Mouse (Mus musculus) left cerebral cortex, adult 2 months (tissue): ENCODE data around the gene Rxylt1. TPM values are rescaled to one million over a fixed set of nuclear protein-coding genes. Genes with fewer than 3 reads are reported as not detected.

Source experiments
- DNase-seq, 2 experiments: peaks; one replicate each; pipeline ENCODE4 v3.0.0; 2021 to 2022; ENCODE audit warnings: low spot score in 2 of 2, mixed read lengths in 1 of 2; ENCODE audit errors: extremely low spot score in 1 of 2
- H3K27ac ChIP-seq: fragments of 200-600 bp; 2 replicates; pipeline ENCODE4 v1.8.1; 2022
- H3K4me3 ChIP-seq: fragments of 200-600 bp; 2 replicates; pipeline ENCODE4 v1.8.1; 2022
- CTCF ChIP-seq: fragments of 200-600 bp; IDR thresholded peaks from 2 replicates; pipeline ENCODE4 v1.8.1; 2022; ENCODE audit warnings: antibody characterized with exemption, mild to moderate bottlenecking, moderate library complexity
- intact Hi-C: fragments of 180-260 bp; cut with DNase I; formaldehyde crosslinking; loops from one replicate; pipeline ENCODE4 v1.15.1; 2025
- total RNA-seq, 2 experiments: library from RNA; stranded (reverse); gene quantifications; 2 replicates each; pipeline ENCODE4 v1.2.3; 2021

The Rxylt1 gene
- total RNA-seq, 2 experiments from 2014 or later = 34.1 to 48.1 TPM

GRCm38 (mm10) chr10:122039566-122039965 is 57.6 kb downstream of the Rxylt1 start:
- no peak for TF ChIP-seq CTCF
- H3K4me3 ChIP-seq = no peak overlapping the region
- no peak overlapping the region for H3K27ac ChIP-seq
- DNase-seq = no peak
- intact Hi-C loops = no loop called here

GRCm38 (mm10) chr10:122038554-122038953 is 58.6 kb downstream of the Rxylt1 start:
- Histone ChIP-seq H3K4me3 (no peak overlapping the region), H3K27ac (no peak overlapping the region)
- DNase-seq = no peak
- no peak for TF ChIP-seq CTCF
- intact Hi-C loops = no loop called here

- H3K4me3 ChIP-seq = no peak overlapping the region
- no peak for TF ChIP-seq CTCF
- no peak for DNase-seq
- H3K27ac ChIP-seq = no peak overlapping the region
- intact Hi-C loops = no loop called here
These were observed 63.9 kb downstream of the Rxylt1 start for GRCm38 (mm10) chr10:122033271-122033670.

- intact Hi-C loops = no loop called here
- DNase-seq = no peak
- no peak for TF ChIP-seq CTCF
These were observed 66.8 kb downstream of the Rxylt1 start for GRCm38 (mm10) chr10:122030420-122030819.

GRCm38 (mm10) chr10:122029738-122030137 is 67.4 kb downstream of the Rxylt1 start:
- H3K4me3 ChIP-seq = peak overlapping the region; percentile 17; the same call in 1 of the 2 replicates
- H3K27ac ChIP-seq = no peak overlapping the region
- no peak for TF ChIP-seq CTCF
- no peak for DNase-seq
- intact Hi-C loops = no loop called here

More at GRCm38 (mm10) chr10:122030420-122030819, 66.8 kb downstream of the Rxylt1 start:
- no peak overlapping the region for H3K27ac ChIP-seq
- H3K4me3 ChIP-seq = no peak overlapping the region

Other genes with a start within 250 kb of the Rxylt1 start
- gene Srgap1, start 50.1 kb downstream of the Rxylt1 start, total RNA-seq = 10 to 100 TPM in 1 of 2 experiments, 1 to 10 TPM in 1; 7.6 to 11.7 TPM